Mouse (Mus musculus): ENCODE results near the gene Etv2.

- TF ChIP-seq POLR2A (IDR thresholded peaks at IDR 0.05; ENCODE audit: low read depth, low read length) (no peak), CTCF (IDR thresholded peaks at IDR 0.05; ENCODE audit: extremely low read depth, insufficient read depth, insufficient read length, insufficient replicate concordance) (no peak)
Measured at GRCm38 (mm10) chr7:30596811-30597210, 38.8 kb downstream of the Etv2 start.

Data from spleen, adult 2 months (tissue).